Mouse (Mus musculus) ES-CJ7 (cell line): ENCODE results near the gene Tesmin.

Experiments used
- DNase-seq: peaks from one replicate; pipeline ENCODE4 v3.0.0; 2011; ENCODE audit warnings: low read depth, low spot score

Tesmin gene

DNA sequence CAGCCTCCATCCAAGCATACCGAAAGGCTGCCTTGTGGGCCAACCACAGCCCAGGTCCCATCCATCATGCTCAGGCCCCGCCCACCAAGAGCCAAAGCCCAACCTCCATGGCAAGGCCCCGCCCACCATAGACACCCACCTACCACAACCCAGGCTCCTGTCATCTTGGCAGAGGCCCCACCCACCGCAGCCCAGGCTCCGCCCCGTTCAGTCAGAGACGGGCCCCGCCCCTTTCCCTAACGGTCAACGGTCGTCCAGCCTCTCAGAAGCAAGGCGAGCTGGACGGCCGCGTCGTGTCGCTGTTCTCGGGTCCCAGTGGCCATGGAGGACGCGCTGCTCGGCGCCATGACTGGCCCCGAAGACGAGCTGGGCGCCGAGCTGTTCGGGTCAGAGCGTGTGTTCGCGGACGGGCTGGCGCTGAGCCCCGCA, at the start of gene Tesmin:
Gene Tesmin (plus strand): TSS at position 229 of the 429 bp plus-strand sequence.
- peak; percentile 95 for DNase-seq

DNA sequence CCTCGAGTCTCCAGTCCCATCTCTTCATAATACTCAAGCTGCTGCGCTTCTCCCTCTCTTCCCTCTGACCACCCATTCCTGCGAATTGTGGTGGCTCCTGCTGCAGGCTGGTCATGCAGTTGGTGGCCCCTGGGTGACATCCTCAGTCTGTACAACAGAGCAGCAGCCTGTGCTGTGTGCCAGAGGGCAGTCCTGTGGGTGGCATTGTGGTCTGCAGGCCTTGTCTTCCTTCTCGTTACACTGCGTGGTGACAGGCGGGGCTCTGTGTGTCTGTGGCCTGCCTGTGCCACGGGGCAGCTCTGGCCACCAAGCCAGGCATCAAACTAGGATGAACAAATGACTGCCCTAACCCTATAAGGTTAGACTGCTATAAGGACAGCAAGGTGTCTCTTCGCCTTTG, 49.5 kb upstream of the Tesmin start:
- no peak for DNase-seq

DNA sequence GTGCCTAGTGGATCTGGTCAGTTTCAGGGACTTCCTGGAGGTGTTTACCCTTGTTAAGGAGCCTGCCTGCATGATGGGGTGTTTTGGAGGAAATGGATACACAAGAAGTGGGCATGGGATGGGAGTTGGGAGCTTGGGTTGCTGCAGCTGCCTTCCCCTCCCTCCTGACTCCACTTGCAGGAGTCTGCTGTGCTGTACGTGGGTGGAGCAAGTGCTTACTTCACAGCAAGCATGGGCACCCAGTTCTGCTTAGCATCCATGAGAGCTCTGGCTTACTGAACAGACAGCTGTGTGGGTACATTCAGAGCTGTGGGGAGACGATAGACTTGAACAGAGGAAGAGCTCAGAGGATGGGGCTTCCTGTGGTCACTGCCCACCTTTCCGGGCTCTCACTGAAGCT, 47.6 kb upstream of the Tesmin start:
- DNase-seq, result no peak

DNA sequence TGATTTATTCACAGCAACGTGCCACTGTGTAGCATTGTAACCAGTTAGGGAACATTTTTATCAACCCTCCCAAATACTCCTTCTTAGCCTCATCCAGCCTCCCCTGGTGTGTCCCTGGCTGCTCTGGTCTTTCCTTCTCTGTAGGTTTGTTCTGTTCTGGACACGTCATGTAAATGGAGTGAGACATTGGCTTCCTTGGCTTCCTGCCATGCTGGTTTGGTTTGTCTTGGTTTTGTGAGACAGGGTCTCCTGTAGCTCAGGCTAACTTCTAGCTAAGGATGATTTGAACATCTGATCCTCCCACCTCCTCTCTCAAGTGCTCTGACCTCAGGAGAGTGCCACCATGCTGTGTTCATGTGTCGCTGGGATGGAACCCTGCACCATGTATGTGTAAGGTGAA, 44.7 kb upstream of the Tesmin start:
- DNase-seq, result no peak

DNA sequence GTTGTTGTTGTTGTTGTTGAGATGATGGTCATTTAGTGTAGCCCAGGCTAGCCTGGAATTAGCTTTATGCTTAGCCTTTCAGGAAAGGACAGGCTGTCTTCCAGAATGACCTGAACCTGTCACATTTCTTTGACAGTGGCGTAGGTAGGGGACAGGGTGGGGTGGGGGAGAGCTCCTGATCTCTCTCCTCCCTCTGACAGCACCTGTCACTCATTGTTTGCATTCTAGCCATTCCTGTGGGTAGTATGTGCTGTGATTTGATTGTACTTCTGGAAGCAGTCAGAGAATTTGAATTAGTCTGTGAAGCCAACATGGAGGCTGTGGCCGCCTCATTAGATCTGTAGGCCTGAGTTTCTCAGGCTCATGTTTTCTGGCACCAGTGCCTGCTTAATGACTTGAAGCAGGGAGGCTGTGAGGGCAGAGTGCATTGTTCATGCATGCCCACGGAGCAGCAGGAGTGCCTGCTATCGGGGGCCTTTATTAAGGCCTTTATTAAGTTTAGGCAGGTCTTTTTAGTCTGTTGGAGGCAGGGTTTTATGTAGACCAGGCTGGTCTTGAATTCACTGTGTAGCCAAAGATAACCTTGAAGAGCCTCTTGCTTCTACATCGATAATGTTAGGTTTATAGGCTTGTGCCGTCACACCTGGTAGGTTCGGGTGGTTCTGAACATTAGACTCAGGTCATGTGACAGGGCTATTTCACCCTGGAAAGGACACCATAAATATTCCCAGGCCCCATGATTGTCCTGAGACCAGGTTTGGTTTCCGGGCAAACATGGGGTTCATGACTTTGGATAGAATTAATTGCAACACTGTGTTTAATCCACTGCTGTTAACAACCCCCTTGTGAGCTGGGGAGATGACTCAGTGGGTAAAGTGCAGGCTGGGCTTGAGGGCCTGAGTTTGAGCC, 43.8 kb upstream of the Tesmin start:
- DNase-seq, result no peak

DNA sequence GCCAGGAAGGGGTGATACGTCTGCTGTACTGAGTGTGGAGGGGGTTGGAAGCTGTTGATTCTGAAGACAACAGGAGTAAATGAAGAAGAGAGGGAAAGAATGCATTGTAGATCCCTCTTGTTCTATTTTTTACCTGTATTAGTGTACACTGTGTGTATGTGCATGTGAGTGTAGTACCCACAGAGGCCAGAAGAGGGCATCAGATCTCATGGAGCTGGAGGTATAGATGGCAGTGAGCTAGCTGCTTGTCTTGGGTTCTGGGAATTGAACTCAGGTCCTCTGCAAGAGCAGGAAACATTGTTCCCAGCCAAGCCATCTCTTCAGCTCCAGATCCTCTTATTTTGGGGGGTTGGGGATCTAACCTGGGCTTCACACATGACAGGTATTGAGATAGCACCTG, 40.9 kb upstream of the Tesmin start:
- DNase-seq, result peak; percentile 51

DNA sequence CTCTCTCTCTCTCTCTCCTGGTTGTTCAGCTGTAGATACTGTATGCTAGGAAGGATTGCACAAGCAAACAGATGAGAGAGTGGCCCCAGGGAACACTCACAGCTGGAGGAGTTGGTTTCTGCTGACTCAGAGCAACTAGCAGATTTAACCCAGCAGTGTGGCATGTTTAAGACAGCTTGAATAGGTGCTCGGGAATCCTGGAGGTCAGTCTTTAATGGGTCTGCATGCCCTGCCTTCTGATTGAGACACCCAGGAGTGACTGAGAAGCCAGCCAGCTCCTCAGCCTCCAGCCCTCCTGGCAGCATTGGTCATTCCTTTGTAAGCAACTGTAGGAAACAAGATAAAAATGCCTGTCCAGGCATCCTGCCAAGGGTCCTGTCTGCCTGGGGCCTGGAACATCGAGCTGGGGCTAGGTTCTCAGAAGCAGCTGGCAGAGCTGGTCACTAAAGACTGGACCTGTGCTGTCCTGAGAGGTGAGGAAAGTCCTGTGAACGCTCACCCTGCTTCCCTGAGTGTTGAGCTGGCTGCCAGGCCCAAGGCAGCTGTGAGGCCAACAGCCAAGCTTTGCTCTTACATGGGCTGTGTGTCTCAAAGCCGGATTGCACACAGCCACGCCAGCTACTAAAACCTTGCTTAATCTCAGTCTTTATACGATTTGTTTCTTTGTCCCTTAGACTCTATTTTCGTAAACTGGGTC, 35.1 kb upstream of the Tesmin start:
- DNase-seq, result no peak

DNA sequence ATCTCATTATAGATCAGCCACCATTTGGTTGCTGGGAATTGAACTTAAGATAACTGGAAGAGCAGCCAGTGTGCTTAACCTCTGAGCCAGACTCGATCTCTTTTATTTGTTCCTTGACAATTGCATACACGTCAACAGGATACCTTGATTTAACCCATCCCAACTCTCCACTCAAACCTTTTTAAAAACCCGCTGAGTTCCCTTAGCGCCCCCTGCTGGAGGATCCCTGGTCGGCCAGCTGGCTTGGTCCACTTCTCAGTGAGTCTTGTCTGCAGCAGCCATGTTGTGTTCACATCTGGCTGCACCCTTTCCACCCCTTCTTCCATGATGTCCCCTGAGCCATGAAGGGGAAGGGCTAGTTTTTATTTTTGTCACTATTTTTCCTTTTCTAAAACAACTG, 33.6 kb upstream of the Tesmin start:
- DNase-seq, result peak; percentile 76

DNA sequence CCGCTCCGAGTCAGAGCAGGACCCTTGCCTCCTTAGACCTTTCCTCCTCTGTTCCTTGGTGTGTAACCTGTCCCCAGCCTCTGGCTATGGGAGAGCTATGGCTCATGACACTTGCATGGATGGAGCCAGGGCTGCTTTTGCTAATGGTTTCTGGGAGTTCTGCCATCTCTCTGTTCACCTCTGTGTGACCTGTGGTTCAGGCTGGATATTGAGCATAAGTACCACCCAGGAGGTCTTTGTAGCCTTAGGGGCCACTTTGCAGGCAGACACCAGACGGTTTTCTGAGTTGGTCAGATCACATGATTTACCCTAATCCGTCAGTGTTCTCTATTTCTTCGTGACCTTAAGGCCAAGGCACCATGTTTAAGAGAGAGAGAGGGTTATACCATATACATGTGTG, 32.1 kb upstream of the Tesmin start:
- DNase-seq, result no peak

DNA sequence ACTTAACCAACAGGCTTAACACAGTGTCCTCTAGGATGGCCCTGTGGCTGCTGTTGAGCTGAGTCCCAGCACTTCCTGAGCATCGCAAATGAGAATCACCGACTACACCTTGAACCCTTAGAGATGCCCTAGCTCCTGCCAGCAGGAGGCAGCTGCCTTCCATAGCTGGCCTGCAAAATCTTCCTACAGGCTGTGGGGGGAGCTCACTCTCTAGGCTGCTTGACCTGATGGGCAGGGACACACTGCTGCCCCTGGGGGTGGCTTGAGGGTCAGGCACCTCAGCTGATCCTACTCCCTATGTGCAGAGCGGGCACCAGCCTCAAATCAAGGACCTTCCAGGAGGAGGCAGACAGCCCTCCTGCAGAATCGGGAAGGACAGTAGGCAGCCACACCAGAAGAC, 31.0 kb upstream of the Tesmin start:
- DNase-seq, result peak; percentile 64

DNA sequence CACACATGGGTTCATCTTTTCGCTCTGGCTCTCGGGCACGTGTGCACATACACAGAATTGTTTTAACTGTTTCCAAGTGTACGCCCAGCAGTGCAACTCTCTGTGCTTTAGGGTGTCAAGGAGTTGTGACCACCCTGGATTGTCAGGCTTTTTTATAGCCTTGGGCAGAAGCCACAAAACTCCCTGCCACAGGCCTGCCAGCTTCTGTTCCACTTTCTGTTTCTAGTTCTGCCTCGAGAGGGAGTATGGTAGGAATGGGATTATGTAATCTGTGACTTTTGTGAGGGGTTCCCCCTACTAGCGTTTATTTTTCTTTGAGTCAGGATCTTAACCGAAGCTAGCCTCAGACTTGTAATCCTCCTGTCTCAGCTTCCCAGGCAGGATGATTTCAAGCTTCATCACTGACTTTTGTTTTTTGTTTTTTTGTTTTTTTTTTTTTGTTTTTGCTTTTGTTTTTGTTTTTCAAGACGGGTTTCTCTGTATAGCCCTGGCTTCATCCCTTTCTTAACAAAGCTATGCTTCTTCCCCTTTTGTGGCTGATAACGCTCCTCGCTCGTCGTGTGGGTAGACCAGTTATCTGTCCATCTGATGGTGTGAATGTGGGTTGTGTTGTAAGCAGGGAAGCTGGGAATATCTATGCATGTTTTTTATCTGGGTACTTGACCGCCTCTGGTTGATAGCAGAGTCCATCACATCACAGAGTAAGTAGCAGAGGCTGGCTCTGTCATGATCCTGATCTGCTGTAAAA, 28.6 kb upstream of the Tesmin start:
- DNase-seq, result no peak

DNA sequence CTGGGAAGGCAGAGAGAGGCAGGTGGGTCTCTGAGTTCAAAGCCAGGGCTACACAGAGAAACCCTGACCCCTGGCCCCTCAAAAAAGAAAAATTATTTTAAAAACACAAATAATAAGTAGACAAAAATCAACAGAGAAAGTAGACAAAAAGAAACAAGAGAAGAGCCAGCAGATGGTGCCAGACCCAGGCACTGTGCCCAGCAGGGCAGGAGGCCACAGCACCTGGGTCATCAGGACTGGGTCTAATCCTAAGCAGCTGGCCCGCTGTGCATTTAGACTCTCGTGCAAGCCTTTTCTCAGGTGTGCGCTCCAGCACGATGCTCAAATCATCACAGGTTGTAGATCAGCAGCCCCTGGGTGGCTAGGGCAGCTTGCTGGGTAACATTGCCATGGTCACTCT, 25.1 kb upstream of the Tesmin start:
- no peak for DNase-seq

DNA sequence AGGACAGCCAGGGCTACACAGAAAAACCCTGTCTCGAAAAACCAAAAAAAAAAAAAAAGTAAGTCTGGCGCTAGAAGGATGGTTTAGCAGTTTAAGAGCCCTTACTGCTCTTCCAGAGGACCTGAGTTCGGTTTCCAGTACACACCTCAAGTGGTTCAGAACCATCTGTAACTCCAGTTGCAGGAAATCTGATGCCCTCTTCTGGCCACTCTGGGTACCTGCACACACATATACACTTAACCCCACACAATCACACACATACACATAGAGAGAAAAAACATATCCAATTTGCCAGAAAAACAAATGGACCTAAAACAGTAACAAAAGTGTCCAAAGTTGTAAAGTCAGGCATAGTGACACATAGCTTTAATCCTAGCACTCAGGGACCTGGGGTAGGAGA, 23.6 kb upstream of the Tesmin start:
- peak; percentile 27 for DNase-seq

DNA sequence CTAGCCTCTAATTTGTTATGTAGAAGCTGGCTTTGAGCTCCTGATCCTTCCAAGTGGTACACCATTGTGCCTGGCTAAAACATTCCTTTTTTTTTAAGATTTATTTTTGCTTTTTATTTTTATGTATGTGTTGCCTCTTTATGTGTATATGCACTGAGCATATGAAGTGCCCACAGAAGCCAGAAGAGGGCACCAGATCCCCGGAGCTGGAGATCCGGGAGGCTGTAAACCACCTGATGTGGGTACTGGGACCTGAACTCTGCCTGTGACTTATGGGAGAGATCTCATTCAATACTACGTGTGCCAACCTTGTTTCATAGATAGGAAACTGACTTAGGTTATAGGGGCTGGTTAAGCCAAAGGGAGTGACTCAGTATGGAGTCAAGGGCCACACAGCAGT, 20.4 kb upstream of the Tesmin start:
- no peak for DNase-seq

DNA sequence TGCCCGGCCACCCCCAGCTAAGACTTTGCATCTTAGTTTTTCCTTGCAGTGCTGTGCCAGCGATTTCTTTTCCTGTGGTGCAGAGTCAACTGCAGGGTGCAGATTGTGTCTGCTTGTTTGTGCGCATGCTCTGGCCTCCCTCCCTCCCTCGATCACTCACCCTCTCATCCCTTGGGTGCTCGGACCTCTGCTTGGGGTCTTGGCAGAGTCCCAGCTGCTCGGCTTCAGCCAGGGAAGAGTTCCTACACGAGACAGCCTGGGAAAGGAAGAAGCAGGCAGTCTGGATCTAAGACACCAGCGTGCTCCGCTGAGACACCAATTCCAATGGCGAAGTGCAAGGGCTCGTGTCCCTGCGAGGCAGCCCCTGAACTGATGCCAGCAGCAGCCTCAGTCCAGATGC, 15.3 kb upstream of the Tesmin start:
- no peak for DNase-seq

DNA sequence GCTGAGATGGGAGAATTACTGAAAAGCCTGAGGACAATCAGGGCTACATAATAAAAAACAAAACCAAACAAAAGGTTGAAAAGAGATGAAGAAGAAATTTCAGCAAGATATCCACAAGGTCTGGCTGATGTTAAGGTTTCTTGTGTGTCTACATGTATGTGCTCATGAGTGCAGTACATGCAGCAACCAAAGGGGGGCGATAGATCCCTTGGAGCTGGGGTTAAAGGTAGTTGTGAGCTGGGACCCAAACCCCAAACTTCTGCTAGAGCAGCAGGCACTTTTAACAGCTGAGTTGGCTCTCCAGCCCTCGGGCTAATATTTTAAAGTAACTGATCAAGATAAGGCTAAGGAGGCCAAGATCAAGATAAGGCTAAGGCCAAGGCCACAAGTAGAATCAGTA, 14.6 kb upstream of the Tesmin start:
- peak; percentile 68 for DNase-seq

DNA sequence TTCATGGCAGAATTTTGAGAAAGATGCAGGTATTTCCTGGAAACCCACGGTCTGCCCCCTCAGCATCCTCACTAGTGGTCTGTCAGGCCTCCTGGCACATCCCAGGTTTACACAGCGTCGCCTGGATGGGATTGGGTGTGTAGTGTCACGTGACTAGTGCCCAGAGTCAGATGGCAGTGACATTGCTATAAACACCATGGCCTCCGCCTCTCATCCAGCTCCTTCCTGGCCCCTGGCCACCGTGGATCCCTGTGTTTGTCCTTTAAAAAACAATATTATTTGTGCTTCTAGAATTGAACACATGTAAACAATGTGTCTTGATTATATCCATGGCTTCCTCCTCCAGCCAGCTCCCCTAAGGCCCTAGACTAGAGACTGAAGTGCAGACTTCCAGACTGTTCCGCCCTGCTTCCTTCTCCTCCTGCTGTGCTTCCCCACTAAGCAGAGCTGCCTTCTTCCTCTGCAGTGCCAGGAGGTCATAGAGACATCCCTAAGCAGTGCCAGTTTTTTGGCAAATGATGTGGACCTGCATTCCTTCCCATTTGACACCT, 12.6 kb upstream of the Tesmin start:
- DNase-seq, result no peak

DNA sequence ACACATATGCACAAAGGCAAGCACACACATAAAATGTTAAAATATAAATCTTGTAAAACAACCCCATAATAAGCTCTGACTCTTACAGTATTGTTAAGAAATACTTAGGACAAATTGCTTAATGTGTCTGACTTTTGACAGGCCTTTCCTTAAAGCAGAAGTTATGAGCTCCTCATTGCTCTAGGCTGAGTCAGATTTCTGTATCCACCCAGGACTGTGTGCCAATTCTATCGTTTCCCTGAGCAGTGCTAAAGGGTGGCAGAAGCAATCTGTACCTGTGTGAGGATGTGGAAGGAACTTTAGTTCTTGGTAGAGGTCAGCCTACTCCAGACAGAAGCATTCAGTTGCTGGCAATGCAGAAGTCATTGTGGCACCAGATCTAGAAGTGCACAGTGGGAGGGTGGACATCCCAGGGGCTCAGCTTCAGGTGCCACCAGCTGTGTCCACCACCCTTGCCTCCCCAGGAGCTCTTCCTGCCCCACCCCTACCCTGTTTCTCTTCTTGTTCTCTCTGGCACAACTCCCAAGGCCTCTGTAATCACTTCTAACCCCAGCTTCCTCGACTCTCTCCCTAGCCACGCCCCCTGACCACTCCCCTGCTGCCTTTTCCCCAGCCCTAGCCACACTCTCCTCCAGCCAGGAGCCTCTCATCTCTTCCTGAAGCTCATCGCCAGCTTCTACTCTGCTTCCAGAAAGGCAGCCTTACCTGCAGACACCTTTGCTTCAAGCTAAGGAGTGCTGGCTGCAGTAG, 11.5 kb upstream of the Tesmin start:
- DNase-seq, result no peak

DNA sequence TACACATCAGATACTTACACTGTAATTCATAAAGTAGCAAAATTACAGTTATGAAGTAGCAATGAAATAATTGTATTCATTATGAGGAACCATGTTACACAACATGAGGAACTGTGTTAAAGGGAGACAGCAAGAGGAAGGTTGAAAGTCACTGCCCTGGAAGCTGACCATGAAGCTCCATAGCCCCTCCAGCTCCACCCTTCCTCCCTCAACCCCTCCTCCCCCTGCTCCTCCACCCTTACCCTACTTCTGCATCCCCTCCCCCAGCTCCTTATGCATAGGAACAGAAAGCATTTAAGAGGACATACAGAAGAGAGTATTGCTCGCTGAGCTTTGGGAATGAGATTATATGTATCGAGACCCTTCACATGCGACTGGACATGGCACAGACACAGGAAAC, 10.0 kb upstream of the Tesmin start:
- no peak for DNase-seq

DNA sequence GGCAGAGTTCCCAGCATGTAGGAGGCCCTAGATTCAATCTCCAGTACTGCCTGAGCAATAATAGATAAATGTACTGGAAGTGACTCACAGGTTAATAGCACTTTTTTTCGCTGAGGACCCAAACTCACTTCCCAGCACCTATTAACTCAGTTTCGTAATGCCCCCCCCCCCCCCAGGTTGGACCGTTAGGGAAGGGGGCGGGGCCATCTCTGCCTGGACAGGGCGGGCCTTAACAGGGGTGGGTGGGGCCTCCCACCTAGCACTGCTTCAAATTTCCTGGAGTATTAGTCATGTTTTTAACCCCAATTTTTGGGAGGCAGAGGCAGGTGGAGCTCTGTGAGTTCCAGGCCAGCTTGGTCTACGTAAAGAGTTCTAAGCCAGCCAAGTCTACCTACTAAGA, 596 bp upstream of the Tesmin start:
- DNase-seq, result no peak

DNA sequence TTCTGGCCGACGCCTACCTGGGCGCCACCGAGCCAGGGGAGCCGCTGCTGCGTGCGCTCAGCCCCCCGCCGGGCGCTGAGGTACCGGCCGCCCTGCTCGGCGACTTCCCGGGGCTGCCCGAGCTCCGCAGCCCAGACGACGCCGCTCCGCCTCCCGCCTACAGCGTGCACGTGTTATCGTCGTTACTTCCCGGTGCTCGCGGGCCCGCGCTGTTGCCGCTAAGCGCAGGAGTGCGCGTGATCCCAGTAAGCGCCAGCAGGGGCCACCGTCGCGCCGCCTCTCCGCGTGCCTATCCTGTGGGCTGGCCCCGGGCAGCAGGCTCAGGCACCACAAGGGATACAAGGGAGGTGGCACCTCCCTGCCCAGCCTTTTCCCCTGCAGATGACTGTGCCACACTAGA, 432 bp downstream of the Tesmin start:
- peak; percentile 81 for DNase-seq
